Mouse (Mus musculus): ENCODE data around the gene Arl4c. TPM values are rescaled to one million over a fixed set of nuclear protein-coding genes. Genes with fewer than 3 reads are reported as not detected.

Gene Arl4c
- polyA plus RNA-seq, 1 experiment from 2014 or later, result 4.4 TPM

Other genes starting within 250 kb of the Arl4c start
- 0.23 TPM in 2 replicates for gene Glrp1, start 192.2 kb downstream of the Arl4c start, polyA plus RNA-seq (2014; fragmentation: Nextera tagmentation; extraction: Ambion mirVana)